Mouse (Mus musculus) megakaryocyte-erythroid progenitor cell, adult 5-6 weeks (primary cell): ENCODE measurements around the gene Hist1h2ak. TPM values are rescaled to one million over a fixed set of nuclear protein-coding genes. Genes with fewer than 3 reads are reported as not detected.
"Not testable (repeated sequence)": the region's sequence is repeated elsewhere in the genome, so short reads cannot be mapped to it uniquely, and the experiment has no call there.

Experiments
- ATAC-seq: replicated peaks from 2 replicates; pipeline ENCODE4 v1.8.0; 2016; ENCODE audit warnings: mild to moderate bottlenecking, inconsistent platforms; ENCODE audit not compliant: severe bottlenecking, poor library complexity, low FRiP score, low TSS enrichment
- total RNA-seq, 2 experiments: library from RNA; stranded (forward) in 1 of 2; stranded (reverse) in 1 of 2; fragments of 200-1000, 215-1000 nt in 1 of 2; fragments of >200 nt in 1 of 2; fragmentation: Nextera tagmentation in 1 of 2; gene quantifications; 2 replicates each; pipeline ENCODE4 v1.2.3; 2014 to 2017

Gene Hist1h2ak
- total RNA-seq, 2 experiments from 2014 or later, result 217 to 1,091 TPM

DNA sequence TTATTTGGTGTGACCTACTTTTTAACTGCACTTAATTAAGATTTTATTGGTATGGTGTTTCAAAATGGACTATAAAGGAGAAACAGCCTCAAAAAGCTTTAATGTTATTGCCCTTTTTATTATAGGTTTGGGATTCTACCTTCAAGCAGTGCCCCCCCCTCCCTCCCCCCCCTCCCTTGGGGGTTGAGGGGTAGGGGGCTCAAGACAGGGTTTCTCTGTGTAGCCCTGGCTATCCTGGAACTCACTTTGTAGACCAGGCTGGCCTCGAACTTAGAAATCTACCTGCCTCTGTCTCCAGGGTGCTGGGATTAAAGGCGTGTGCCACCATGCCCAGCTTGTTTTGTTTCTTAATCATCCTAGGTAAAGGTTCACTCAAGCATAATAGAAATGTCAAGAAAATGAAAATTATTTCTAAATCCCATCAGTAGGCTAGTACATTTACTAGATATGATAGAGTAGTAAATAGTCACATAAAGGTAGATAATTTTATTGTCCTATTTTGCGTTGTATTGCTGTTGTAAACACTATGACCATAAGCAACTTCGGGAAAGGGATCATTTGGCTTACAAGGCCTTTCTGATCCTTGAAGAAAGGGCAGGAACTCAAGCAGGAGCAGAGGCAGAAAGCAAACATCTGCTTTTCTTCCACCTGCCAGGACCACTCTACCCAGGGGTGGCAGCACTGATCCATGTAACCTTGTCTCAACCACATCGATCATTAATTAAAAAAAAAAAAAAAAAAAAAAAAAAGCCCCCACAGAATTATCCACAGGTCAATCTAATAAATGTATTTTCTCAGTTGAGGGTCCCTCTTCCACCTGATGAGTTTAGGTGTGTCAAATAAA is 30.4 kb downstream of the Hist1h2ak start:
- ATAC-seq, result no peak

DNA sequence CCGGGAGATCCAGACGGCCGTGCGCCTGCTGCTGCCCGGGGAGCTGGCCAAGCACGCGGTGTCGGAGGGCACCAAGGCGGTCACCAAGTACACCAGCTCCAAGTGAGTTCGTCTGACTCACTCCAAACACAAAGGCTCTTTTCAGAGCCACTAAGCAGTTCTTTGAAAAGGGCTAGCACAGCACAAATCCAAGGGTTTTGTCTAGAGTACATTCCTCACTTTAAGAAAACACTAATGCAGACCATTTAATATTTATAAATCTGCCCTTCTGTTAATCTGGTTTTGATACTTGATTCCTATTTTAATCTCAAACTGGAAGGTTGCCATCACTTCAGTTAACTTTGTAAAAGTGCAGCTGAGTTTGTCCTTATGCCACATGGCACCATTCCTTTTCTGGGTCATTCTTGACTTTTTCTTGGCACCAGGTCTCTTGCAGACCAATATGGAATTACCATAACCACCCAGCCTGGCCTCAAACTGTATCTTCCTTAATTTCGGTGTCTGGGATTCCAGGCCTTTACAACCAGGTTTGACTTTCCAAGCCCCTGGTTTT is 31.2 kb downstream of the Hist1h2ak start:
- peak; percentile 39 for ATAC-seq

DNA sequence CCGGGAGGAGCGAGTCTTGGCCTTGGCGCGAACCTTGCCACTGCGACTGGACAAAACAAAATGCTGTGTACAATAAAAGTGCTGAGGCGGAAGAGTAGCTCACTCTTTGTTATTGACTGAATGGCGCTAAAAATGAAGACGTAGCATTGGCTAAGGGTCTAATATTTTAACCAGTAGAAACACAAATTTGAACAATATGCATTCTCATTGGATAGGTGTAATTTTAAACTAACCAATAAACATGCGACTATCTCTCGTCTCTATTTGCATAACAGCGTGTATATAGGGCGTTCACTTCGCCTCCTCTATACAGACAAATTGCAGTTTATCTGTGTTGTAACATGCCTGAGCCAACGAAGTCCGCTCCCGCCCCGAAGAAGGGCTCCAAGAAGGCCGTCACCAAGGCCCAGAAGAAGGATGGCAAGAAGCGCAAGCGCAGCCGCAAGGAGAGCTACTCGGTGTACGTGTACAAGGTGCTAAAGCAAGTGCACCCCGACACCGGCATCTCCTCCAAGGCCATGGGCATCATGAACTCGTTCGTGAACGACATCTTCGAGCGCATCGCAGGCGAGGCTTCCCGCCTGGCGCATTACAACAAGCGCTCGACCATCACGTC is 31.8 kb downstream of the Hist1h2ak start, which contains the start of gene Hist1h2bm:
Gene Hist1h2bm, plus strand, starts transcription at position 288 of the 616 bp plus-strand sequence.
- ATAC-seq, result peak; percentile 91

DNA sequence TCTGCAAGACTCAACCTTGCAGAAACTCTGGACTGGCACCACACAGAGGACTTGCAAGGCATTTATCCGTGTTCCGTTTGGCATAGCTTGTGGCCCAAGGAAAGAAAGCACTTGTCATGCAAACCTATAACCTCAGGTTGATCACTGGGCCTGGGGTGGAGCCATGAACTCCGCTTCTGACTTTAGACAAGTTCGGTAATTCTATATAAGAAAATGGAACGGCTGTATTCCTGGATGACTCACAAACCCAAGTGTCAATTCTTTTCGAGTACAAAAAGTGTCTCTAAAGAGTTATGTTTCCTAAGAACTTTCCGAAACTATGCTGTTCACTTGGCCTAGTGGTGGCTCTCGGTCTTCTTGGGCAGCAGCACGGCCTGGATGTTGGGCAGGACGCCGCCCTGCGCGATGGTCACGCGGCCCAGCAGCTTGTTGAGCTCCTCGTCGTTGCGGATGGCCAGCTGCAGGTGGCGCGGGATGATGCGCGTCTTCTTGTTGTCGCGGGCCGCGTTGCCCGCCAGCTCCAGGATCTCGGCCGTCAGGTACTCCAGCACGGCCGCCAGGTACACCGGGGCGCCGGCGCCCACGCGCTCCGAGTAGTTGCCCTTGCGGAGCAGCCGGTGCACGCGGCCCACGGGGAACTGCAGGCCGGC is 32.4 kb downstream of the Hist1h2ak start:
- not testable (repeated sequence) for ATAC-seq

DNA sequence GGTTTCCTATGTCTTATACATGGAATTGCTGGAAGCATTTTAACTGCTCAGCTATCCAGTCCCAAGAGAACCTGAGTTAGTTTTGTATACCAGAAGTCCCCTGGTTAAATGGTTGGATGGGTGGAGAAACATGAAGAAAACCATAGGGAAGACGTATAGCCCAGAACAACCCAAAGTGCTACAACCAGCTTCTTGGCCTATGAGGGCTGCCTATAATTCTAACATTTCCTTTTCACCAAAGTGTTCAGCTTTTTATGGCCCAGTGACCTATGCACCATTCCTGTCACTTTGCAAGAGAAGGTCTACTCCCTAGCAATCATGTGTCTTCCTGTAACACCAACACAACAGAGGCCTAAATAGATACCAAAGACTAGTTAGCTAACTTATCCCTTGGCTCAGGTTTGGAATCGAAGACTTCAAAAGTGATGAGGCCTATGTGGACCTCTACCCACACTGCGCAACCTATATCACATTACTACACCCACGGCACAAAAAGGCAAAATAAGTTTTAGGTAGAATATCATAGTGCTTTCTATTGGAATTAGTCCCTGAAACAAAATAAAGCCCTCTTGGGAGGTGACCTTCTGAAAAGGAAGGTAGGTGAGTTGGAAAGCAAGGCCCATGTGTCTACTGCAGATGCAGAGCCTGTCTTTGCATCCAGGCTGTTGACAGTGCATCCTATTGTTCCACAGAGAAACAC is 35.1 kb downstream of the Hist1h2ak start:
- no peak for ATAC-seq

DNA sequence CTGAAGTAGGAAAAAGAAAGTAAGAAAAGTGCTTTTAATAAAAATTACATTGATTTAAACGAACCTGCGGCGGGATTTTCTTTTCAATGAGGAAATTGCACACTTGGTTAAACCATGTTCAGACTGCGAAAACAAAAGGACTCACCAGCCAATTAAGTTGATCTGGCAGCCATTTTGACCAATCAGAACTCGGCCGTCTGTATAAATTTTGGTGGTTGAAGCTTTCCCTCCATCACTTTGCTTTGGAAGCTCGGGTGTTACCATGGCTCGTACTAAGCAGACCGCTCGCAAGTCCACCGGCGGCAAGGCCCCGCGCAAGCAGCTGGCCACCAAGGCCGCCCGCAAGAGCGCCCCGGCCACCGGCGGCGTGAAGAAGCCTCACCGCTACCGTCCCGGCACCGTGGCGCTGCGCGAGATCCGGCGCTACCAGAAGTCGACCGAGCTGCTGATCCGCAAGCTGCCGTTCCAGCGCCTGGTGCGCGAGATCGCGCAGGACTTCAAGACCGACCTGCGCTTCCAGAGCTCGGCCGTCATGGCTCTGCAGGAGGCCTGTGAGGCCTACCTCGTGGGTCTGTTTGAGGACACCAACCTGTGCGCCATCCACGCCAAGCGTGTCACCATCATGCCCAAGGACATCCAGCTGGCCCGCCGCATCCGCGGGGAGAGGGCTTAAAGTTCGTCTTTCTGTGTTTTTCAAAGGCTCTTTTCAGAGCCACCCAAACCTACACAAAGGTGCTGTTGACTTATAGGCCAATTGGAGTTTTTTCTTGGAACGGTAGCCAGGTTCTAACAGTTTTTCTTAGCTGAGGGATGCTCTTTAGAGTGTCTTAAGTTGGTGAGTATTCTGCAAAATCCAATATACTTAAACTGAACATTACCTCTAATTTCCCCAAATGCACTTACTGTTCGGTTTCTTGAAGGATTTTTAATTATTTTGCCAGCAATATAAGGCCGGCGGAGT is 36.0 kb downstream of the Hist1h2ak start, which contains the start of gene Hist1h3h:
Gene Hist1h3h, plus strand, starts transcription at position 263 of the 961 bp plus-strand sequence.
- ATAC-seq, result peak; percentile 35

DNA sequence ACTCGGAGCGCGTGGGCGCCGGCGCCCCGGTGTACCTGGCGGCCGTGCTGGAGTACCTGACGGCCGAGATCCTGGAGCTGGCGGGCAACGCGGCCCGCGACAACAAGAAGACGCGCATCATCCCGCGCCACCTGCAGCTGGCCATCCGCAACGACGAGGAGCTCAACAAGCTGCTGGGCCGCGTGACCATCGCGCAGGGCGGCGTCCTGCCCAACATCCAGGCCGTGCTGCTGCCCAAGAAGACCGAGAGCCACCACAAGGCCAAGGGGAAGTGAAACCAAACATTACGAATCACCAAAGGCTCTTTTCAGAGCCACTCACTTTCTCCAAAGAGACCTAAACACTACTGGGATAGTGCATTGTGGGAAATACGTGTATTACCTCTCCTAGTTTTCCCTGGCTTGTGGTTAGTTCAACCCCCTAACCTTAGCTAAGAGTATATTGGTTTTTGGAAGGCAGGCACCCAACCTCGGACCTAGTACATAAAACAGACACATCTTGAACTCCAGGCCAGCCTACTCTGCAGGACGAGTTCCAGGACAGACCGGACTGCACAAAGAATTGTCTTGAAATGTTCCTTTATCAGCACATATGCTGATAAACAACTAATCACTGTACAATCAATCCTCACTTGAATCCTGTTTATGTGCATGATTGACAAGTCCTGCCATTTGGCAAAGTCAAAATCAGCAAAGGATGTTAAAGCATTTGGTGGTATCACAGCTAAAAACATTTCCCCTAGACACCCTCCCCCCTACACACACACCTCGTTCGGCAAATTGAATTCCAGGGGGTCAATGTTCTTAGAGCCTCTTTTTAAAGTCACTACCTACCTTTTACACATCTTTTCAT is 36.9 kb downstream of the Hist1h2ak start:
- ATAC-seq, result peak; percentile 19

DNA sequence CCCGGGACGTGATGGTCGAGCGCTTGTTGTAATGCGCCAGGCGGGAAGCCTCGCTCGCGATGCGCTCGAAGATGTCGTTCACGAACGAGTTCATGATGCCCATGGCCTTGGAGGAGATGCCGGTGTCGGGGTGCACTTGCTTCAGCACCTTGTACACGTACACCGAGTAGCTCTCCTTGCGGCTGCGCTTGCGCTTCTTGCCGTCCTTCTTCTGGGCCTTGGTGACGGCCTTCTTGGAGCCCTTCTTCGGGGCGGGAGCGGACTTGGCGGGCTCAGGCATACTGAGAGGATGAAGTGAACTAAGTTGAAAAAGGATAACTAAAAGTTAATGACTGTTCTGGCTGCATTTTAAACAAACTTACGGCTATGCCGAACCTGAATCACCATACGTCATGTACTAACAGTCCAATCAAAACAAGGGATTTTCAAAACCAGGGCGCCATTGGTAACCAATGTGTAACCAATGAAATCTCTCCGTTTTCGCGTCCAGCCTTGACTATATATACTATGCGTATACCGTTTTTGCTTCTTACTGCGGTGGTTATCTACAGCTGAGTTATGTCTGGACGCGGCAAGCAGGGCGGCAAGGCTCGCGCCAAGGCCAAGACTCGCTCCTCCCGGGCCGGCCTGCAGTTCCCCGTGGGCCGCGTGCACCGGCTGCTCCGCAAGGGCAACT is 37.6 kb downstream of the Hist1h2ak start, which contains the start of the genes Hist1h2bl and Hist1h2ai:
Gene Hist1h2bl, minus strand, starts transcription at position 280 of the 676 bp plus-strand sequence.
Gene Hist1h2ai, plus strand, starts transcription at position 559 of the 676 bp plus-strand sequence.
- peak; percentile 79 for ATAC-seq

DNA sequence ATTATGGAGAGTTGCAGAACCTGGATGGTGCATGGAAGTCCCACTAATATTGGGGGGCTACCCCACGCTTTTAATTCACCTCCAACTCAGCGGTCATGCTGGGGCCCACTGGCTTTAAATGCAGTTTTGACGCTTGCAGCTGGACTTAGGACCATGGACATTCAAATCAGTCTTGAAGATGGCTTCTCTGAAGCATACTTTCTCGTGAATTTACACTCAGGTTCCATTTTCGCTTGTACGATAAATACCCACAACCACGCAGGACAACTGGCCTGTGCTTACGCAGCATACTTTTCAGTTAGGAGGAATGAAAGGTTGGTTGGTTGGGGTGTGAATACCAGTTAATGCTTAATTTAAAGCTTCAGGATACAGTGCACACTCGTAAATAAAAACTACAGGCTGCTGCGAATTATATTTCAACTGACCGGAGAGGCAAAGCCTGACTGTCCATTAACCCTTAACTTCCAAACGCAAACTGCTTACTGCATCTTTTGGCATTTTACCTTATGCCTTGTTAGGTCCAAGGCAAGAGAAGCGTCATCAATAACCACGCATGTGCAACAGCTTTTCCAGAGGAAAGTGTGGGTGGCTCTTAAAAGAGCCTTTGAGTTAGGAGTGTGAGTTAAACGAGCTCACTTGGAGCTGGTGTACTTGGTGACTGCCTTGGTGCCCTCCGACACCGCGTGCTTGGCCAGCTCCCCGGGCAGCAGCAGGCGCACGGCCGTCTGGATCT is 38.3 kb downstream of the Hist1h2ak start:
- ATAC-seq, result 0 out of 2 replicates have a peak, but pooled peaks have one; percentile 11

DNA sequence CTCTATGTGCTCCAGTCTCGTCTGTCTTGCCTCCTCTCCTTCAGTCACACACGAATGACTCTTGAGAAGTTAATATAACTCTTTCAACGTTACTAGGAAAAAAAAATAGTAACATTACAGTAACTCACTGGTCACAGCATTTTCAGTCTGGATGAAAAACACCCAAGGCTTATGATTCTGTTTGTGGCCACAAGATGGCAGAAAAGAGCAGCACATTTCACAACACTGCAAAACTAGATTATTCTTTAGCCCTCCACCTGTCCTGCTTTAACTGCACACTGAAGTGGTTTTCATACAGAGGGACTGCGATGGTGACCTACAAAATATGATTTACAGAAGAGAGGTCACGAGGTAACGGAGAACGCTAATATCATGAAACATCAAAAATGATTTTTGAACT is 38.9 kb downstream of the Hist1h2ak start:
- ATAC-seq, result peak; percentile 27

DNA sequence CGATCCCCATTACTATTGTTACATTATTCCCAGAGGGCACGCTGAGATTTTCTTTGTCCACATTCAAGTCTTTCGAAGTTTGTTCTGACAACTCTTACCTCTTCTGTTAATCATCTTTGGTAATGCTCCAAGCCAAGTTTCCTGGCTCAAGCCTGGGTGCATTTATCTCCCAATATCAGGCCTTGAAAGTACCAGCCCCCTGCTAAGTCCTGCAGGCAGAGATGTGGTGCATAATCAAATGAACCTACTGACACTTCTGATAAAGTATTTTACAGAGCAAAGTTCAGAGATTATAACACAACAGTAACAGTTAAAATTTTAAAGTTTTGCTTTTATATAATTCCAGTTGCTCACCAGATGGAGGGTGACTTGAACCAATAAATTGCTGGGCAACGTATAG is 41.9 kb downstream of the Hist1h2ak start:
- peak; percentile 27 for ATAC-seq

DNA sequence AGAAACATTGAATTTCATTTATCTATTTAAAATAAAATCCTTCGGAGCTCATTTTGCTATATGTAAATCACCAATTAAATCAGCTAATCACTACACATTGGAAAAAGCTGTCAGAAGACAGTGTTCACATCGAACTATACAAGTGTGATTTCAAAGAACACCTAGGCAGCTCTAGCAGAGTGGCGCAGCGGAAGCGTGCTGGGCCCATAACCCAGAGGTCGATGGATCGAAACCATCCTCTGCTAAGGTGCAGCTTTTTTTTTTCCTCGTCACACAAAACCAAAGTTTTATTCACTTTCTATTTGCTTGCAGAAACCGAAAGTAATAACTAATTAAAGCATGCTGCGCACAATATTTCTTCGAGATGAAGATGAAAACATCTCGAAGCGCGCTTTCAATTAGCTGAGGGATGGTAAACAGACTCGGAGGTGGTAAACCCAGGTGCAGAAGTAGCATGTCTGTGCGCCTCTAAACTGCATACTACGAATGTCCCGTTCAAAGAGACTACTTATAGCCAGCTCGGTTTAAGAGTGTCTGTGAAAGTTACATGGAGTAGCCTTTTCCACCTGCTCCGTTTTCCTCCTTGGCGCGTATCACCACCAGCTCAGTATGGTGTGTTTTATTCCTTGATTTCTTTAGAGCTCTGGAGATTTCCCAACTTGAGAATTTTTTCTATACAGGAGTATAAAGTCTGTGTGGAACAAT is 42.7 kb downstream of the Hist1h2ak start:
- peak; percentile 17; the same call in 1 of the 2 replicates for ATAC-seq

DNA sequence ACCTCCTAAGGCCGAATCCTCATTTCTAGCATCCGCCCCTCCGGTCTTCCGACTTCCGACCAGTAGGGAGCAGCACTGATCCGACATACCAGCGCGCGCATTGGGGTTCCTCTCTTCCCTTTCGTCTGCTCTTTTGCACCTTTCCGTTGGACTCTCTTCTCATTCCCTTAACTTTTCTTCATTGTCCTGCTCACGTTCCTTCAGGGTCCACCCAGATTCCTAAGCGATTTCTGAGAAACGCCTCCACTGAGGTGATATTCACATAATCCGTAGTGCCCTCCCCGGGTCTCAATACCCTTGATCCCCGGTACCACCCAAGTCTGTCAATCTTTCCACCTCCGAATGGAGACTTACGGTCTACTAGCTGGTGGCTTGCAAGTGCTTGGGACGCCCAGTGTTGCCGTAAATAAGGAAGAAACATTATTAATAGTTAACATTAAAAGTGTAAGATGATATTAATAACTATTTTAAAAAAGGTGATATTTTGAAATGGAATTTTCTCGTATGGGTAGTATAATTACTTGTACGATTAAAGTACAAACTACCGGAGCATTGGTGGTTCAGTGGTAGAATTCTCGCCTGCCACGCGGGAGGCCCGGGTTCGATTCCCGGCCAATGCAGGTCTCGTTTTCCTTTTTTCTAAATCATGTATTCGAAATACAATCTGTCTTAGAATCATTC is 43.5 kb downstream of the Hist1h2ak start:
- peak; percentile 80 for ATAC-seq

DNA sequence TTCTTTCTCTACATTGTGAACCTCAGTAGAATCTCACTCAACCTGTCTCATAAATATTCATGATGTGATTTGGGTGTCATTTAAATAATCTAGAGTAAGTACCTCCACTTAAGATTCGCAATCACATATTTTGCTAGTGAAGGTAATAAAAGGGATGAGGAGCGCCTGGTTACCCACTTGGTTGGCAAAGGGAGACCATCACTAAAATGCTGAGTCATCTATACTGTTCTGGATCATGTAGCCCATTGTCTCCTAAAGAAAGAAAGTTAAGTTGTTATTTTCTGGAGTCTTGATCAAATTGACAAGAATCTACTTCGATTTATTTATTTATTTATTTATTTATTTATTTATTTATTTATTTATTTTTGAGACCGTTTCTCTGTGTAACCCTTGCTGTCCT is 47.0 kb downstream of the Hist1h2ak start:
- no peak for ATAC-seq
